Mouse (Mus musculus) liver, embryonic 16.5 days (tissue): ENCODE results near the gene Slc2a4. TPM values are rescaled to one million over a fixed set of nuclear protein-coding genes. Genes with fewer than 3 reads are reported as not detected.

Experiments used
- ATAC-seq: fragments of 200-750 bp; cut with Nextera tagmentation; 2 replicates; pipeline ENCODE4 v1.8.0; 2017; ENCODE audit warnings: low read depth, mild to moderate bottlenecking, moderate number of reproducible peaks, moderate library complexity
- H3K27ac ChIP-seq: fragments of 300-500 bp; sonication (generic); 2 replicates; pipeline ENCODE4 v1.5.1; 2014; ENCODE audit warnings: mild to moderate bottlenecking, low read length
- H3K27me3 ChIP-seq: fragments of 300-500 bp; sonication (generic); 2 replicates; pipeline ENCODE4 v1.6.1; 2014; ENCODE audit warnings: low read depth, low read length, mixed read lengths; ENCODE audit not compliant: control insufficient read depth, insufficient read depth
- H3K36me3 ChIP-seq: fragments of 300-500 bp; sonication (generic); 2 replicates; pipeline ENCODE4 v1.6.1; 2014; ENCODE audit warnings: mild to moderate bottlenecking; ENCODE audit not compliant: control insufficient read depth, insufficient read depth
- H3K4me1 ChIP-seq: fragments of 300-500 bp; sonication (generic); 2 replicates; pipeline ENCODE4 v1.6.1; 2014; ENCODE audit warnings: low read depth, low read length, mixed read lengths; ENCODE audit not compliant: control insufficient read depth
- H3K4me2 ChIP-seq: fragments of 300-500 bp; sonication (generic); 2 replicates; pipeline ENCODE4 v1.6.1; 2014; ENCODE audit warnings: low read depth, low read length, mixed read lengths
- H3K4me3 ChIP-seq: fragments of 300-500 bp; sonication (generic); 2 replicates; pipeline ENCODE4 v1.5.1; 2014; ENCODE audit warnings: low read depth, mild to moderate bottlenecking, low read length
- H3K9ac ChIP-seq: fragments of 300-500 bp; sonication (generic); 2 replicates; pipeline ENCODE4 v1.6.1; 2014; ENCODE audit warnings: low read depth, low read length
- H3K9me3 ChIP-seq: fragments of 300-500 bp; sonication (generic); replicated peaks from 2 replicates; pipeline ENCODE4 v1.6.1; 2016; ENCODE audit warnings: low read length; ENCODE audit not compliant: control insufficient read depth
- WGBS: fragments of 180-500 bp; shearing (Covaris S2); extraction: QIAGEN DNeasy Blood & Tissue Kit; methylation state at CpG from one replicate; pipeline ENCODE4 v1.1.7; 2014; ENCODE audit not compliant: insufficient replicate concordance; 5-methylcytosine and 5-hydroxymethylcytosine counted together
- polyA plus RNA-seq: library from polyadenylated mRNA; unstranded; fragments of >200 nt; fragmentation: Nextera tagmentation; extraction: Ambion mirVana; gene quantifications from 2 replicates; pipeline ENCODE4 v1.2.1, GENCODE M21; 2015

Slc2a4 gene
- polyA plus RNA-seq, 1 experiment from 2014 or later = 22.6 TPM

DNA sequence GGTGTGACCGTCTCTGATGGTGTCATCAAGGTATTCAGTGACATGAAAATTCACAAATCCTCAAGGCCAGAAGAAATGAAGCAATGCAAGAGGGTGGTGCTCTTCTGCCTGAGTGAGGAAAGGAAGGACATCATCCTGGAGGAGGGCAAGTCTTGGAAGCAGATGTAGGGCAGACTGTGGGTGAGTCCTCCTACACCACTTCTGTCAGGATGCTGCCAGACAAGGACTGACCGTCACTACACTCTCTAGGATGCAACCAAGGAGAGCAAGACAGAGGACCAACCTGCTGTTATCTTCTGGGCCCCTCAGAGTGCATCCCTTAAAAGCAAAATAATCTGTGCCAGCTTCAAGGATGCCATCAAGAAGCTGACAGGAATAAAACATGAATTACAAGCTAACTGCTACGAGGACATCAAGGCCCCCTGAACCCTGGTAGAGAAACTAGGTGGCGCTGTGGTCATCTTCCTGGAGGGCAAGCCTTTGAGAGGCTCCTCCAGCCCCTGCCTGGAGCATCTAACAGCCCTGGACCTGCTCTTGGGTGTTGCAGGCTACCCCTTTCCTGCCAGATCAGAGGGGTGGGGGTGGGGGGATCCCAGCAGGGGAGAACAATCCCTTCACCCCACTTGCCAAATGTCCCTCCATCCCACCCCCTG lies 2.9 kb upstream of the Slc2a4 start:
- no peak overlapping the region for H3K9ac ChIP-seq
- no peak overlapping the region for H3K4me3 ChIP-seq
- H3K27ac ChIP-seq = no peak overlapping the region
- H3K27me3 ChIP-seq = peaks cover 2% of the 10 kb centered on the region; the same call in 1 of the 2 replicates
- H3K9me3 ChIP-seq = no peaks in the 10 kb centered on the region
- H3K4me1 ChIP-seq = peaks cover 19% of the 10 kb centered on the region
- no peak overlapping the region for H3K4me2 ChIP-seq
- WGBS = 35% methylated on average over 4 of the region's 4 CpGs
- H3K36me3 ChIP-seq = no peaks in the 10 kb centered on the region
- no peak for ATAC-seq

DNA sequence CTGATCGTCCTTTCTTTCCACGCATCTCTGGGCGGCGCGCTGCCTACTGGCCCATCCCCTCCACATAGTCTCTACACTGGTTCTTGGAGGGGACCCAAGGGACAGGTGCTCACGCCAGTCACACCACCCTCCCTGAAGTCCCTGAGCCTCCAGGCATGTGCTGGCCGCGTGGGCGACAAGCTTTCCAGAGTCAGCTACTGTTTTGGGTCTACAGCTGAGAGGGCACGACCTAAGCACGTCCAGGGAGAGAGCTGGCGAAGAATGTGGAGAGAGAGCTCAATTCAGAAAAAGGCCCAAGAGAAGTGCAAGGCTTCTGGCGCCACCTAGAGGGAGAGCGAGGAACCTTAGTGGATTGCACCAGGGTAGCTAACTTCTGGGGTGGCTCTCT lies 769 bp upstream of the Slc2a4 start:
- H3K9me3 ChIP-seq = no peaks in the 10 kb centered on the region
- 1% methylated on average over 14 of the region's 14 CpGs for WGBS
- peaks cover 39% of the 10 kb centered on the region for H3K4me1 ChIP-seq
- H3K36me3 ChIP-seq = peaks cover 16% of the 10 kb centered on the region
- H3K4me2 ChIP-seq = peak overlapping the region; percentile 94
- H3K27ac ChIP-seq = peak overlapping the region; percentile 68
- peak overlapping the region; percentile 80 for H3K9ac ChIP-seq
- no peaks in the 10 kb centered on the region; the same call in 1 of the 2 replicates for H3K27me3 ChIP-seq
- H3K4me3 ChIP-seq = peak overlapping the region; percentile 82
- ATAC-seq = peak; percentile 14

DNA sequence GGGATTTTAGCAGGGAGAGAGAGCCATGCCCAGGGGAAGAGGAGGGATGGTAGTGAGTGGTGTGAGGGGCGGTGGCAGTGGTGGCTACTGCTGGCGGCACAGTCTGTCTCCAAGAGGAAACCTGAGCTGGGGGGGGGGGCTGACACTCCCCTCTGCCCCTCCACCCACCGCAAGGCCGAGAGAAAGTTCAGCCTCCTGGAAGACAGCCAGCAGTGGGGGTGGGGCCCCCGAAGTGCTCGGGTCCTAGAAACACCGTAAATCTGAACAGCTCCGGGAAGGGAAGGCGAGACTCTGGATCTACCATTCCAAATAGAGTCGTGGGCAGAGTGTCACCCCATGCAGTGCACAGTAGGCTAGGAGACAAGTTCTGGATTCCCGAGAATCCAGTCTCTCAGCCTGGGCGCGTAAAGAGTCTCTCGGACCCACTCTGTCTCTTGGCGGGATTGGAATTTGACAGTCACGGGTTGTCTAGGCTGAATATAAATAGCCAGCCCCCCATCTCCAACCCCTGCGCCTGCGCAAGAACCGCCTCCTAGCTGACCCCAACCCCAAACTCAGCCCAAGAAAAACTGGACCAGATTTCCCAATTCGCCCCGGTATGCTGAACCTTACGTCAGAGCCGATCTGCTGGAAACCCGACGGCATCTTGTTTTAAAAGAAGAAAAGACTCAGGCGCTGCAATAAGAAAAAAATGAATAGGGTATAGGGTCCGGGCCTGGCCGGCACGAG lies 487 bp downstream of the Slc2a4 start:
- ATAC-seq = 0 out of 2 replicates have a peak, but pooled peaks have one; percentile 2
- Histone ChIP-seq H3K4me3 (peak overlapping the region; percentile 82), H3K27ac (peak overlapping the region; percentile 89), H3K4me2 (peak overlapping the region; percentile 94), H3K9ac (peak overlapping the region; percentile 80), H3K4me1 (peaks cover 39% of the 10 kb centered on the region), H3K36me3 (peaks cover 24% of the 10 kb centered on the region), H3K9me3 (no peaks in the 10 kb centered on the region), H3K27me3 (peaks cover 7% of the 10 kb centered on the region)
- WGBS = 9% methylated on average over 29 of the region's 29 CpGs

DNA sequence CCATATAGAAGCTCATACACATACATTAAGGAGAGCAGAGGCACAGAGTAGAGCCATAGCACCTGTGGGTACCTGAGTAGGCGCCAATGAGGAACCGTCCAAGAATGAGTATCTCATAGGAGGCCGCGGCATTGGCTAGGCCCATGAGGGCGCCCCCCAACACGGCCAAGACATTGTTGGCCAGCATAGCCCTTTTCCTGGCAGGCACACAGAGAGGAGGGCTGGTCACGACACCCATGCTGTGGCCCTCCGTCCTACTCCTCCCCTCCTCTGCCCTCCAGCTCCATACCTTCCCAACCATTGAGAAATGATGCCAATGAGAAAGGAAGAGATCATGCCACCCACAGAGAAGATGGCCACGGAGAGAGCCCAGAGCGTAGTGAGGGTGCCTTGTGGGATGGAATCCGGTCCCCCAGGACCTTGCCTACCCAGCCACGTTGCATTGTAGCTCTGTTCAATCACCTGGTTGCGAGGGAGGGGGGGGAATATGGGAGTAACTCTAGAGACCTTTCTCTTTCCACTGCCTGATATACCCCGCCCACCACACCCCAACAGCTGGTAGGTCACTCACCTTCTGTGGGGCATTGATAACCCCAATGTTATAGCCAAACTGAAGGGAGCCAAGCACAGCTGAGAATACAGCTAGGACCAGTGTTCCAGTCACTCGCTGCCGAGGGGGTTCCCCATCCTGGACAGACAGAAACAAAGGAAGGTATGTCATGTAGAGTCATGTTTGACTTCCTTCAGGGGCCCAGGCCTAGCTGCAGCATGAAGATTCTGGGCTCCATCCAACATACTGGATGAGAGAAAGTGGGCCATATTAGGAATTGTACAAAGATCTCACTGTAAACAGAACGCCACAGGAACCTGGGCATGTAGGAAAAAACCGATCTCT lies 1.7 kb downstream of the Slc2a4 start:
- Histone ChIP-seq H3K9me3 (no peaks in the 10 kb centered on the region), H3K36me3 (peaks cover 24% of the 10 kb centered on the region), H3K4me2 (peak overlapping the region; percentile 94), H3K27ac (peak overlapping the region; percentile 89), H3K4me1 (peaks cover 39% of the 10 kb centered on the region), H3K9ac (peak overlapping the region; percentile 80), H3K27me3 (peaks cover 7% of the 10 kb centered on the region), H3K4me3 (peak overlapping the region; percentile 82)
- ATAC-seq = peak; percentile 83
- 66% methylated on average over 18 of the region's 18 CpGs for WGBS

DNA sequence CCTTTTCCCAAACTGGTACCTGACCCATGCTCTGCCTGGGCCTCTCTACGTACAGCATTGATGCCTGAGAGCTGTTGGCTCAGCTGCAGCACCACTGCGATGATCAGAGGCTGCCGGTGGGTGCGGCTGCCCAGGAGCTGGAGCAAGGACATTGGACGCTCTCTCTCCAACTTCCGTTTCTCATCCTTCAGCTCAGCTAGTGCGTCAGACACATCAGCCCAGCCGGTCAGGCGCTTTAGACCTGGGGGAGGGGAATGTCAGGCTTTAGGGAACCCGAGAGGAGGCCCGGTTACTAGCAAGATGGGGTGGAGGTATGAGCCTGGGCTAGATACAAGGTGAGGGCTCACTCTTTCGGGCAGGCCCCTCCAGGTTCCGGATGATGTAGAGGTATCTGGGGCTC lies 2.8 kb downstream of the Slc2a4 start:
- no peak for ATAC-seq
- H3K9ac ChIP-seq = peak overlapping the region; percentile 65
- peak overlapping the region; percentile 89 for H3K27ac ChIP-seq
- peak overlapping the region; percentile 82 for H3K4me3 ChIP-seq
- peaks cover 39% of the 10 kb centered on the region for H3K4me1 ChIP-seq
- peak overlapping the region; percentile 94 for H3K4me2 ChIP-seq
- H3K27me3 ChIP-seq = peaks cover 13% of the 10 kb centered on the region
- 67% methylated on average over 13 of the region's 13 CpGs for WGBS
- peaks cover 24% of the 10 kb centered on the region for H3K36me3 ChIP-seq
- no peaks in the 10 kb centered on the region for H3K9me3 ChIP-seq

DNA sequence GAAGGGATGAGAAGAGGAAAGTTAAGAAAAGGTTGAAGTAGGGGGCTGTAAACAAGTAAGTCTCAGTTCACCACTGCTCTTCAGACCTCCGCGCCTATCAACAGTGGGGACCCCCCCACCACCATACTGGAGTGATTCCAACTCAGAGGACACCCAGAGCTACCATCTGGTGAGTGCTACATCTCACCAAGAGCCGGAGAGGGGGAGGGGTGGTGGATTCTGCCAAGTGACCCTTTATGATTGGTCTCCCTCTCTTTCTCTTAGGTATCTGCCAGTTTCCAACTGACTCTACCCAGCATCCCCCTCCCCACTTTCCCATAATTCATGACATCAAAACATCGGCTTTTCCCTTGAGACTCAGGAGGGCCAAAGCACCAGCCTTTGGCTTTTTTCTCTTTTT lies 7.0 kb downstream of the Slc2a4 start:
- no peak for ATAC-seq
- Histone ChIP-seq H3K27ac (no peak overlapping the region), H3K4me1 (peaks cover 26% of the 10 kb centered on the region), H3K27me3 (peaks cover 53% of the 10 kb centered on the region), H3K4me3 (no peak overlapping the region), H3K9ac (no peak overlapping the region), H3K36me3 (peaks cover 24% of the 10 kb centered on the region), H3K4me2 (no peak overlapping the region), H3K9me3 (no peaks in the 10 kb centered on the region)
- WGBS = 90% methylated on average over 4 of the region's 4 CpGs

DNA sequence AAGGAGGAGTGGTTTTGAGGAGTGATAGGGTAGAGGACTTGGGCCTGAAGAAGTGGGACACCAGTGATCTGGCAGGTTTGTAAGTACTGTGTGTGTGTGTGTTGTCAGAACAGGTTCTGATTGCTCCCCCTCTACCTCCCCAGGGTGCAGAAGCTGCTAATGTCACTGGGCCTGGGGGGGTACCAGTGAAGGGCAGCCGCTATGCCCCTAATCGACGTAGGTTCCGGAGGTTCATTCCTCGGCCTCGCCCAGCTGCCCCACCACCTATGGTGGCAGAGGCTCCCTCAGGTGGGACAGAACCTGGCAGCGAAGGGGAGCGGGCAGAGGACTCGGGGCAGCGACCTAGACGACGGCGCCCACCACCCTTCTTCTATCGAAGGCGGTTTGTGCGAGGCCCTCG lies 8.3 kb downstream of the Slc2a4 start:
- Histone ChIP-seq H3K4me2 (no peak overlapping the region), H3K36me3 (peaks cover 17% of the 10 kb centered on the region), H3K4me3 (no peak overlapping the region), H3K27ac (no peak overlapping the region), H3K9ac (no peak overlapping the region), H3K27me3 (peaks cover 65% of the 10 kb centered on the region), H3K9me3 (no peaks in the 10 kb centered on the region), H3K4me1 (peaks cover 25% of the 10 kb centered on the region)
- no peak for ATAC-seq
- 89% methylated on average over 17 of the region's 17 CpGs for WGBS

DNA sequence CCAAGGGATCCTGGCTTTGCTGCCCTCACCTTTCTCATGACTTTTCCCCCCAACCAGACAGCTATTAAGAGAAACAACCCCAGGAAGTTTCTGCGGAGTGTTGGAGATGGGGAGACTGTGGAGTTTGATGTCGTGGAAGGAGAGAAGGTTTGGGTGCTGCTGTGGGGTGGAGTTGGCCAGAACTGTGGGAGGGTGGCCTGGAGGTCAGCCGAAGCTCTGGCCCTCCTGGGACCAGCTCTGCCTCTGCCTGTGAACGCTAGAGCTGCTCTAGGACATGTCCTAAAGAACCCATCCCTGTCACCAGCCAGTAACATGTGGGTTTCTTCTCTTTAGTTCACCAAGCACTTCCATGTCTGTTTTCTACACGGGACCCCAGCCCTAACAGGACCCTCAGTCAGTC lies 8.8 kb downstream of the Slc2a4 start:
- 64% methylated on average over 5 of the region's 5 CpGs for WGBS
- H3K27ac ChIP-seq = no peak overlapping the region
- H3K9me3 ChIP-seq = no peaks in the 10 kb centered on the region
- peaks cover 25% of the 10 kb centered on the region for H3K4me1 ChIP-seq
- ATAC-seq = no peak
- no peak overlapping the region for H3K4me3 ChIP-seq
- H3K9ac ChIP-seq = no peak overlapping the region
- H3K36me3 ChIP-seq = peaks cover 12% of the 10 kb centered on the region
- H3K27me3 ChIP-seq = peaks cover 71% of the 10 kb centered on the region
- no peak overlapping the region for H3K4me2 ChIP-seq
